Mouse (Mus musculus) liver, postnatal 0 days (tissue): Measurements from ENCODE around the gene Atraid.
A peak's percentile ranks its signal among the peaks of the same experiment; 100 is the strongest.

ENCODE experiments used
- CTCF ChIP-seq: sonication (generic); IDR thresholded peaks from 2 replicates; pipeline ENCODE4 v1.5.1; 2016; ENCODE audit warnings: antibody characterized with exemption, low read depth
- EP300 ChIP-seq: IDR thresholded peaks from 2 replicates; pipeline ENCODE4 v1.6.1; 2016; ENCODE audit warnings: antibody characterized with exemption, low read depth, mild to moderate bottlenecking

DNA sequence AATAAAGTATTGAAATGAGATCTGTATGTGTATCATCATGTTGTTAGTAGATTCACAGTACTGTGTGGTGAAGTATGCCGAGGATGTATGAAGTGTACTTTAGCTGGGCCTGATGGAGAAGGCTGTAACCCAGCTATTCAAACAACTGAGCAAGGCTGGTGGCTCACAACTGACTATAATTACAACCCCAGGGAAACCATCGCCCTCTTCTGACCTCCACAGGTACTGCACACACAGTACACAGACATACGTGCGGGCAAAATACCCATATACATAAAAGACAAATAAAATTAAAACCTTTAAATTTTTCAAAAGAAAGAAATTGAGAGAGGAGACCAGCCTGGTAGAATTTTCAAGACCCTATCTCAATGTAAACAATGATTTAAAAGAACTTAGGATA, 46.6 kb upstream of the Atraid start:
- TF ChIP-seq CTCF (peak; percentile 43), EP300 (no peak)
